Mouse (Mus musculus) neural tube, embryonic 15.5 days (tissue): ENCODE measurements around the gene Col26a1. TPM values are rescaled to one million over a fixed set of nuclear protein-coding genes. Genes with fewer than 3 reads are reported as not detected.
A peak's percentile ranks its signal among the peaks of the same experiment; 100 is the strongest.

Experiments
- ATAC-seq: fragments of 200-750 bp; cut with Nextera tagmentation; 2 replicates; pipeline ENCODE4 v1.8.0; 2017; ENCODE audit warnings: mild to moderate bottlenecking, moderate TSS enrichment, moderate library complexity; ENCODE audit not compliant: low FRiP score
- H3K27ac ChIP-seq: fragments of 300-500 bp; sonication (generic); replicated peaks from 2 replicates; pipeline ENCODE4 v1.5.1; 2015; ENCODE audit warnings: mild to moderate bottlenecking, inconsistent platforms
- H3K27me3 ChIP-seq: fragments of 300-500 bp; sonication (generic); replicated peaks from 2 replicates; pipeline ENCODE4 v1.6.1; 2015; ENCODE audit warnings: inconsistent platforms
- H3K36me3 ChIP-seq: fragments of 300-500 bp; sonication (generic); 2 replicates; pipeline ENCODE4 v1.6.1; 2015; ENCODE audit warnings: inconsistent platforms
- H3K4me1 ChIP-seq: fragments of 300-500 bp; sonication (generic); 2 replicates; pipeline ENCODE4 v1.6.1; 2015; ENCODE audit warnings: inconsistent platforms
- H3K4me2 ChIP-seq: fragments of 300-500 bp; sonication (generic); 2 replicates; pipeline ENCODE4 v1.6.1; 2015; ENCODE audit warnings: inconsistent platforms, mild to moderate bottlenecking, moderate library complexity
- H3K4me3 ChIP-seq: fragments of 300-500 bp; sonication (generic); replicated peaks from 2 replicates; pipeline ENCODE4 v1.5.1; 2015; ENCODE audit warnings: mild to moderate bottlenecking, inconsistent platforms
- H3K9ac ChIP-seq: fragments of 300-500 bp; sonication (generic); replicated peaks from 2 replicates; pipeline ENCODE4 v1.6.1; 2015; ENCODE audit warnings: mild to moderate bottlenecking, inconsistent platforms
- H3K9me3 ChIP-seq: fragments of 300-500 bp; sonication (generic); replicated peaks from 2 replicates; pipeline ENCODE4 v1.6.1; 2016; ENCODE audit warnings: inconsistent platforms
- WGBS: fragments of 180-500 bp; shearing (Covaris S2); methylation state at CpG from one replicate; pipeline ENCODE4 v1.1.7; 2015; ENCODE audit warnings: mixed read lengths; 5-methylcytosine and 5-hydroxymethylcytosine counted together
- polyA plus RNA-seq: library from polyadenylated mRNA; unstranded; fragments of >200 nt; fragmentation: Nextera tagmentation; extraction: Ambion mirVana; gene quantifications from 2 replicates; pipeline ENCODE4 v1.2.1, GENCODE M21; 2015

Col26a1 gene
- polyA plus RNA-seq = 35.4 and 45.5 TPM in 2 replicates

DNA sequence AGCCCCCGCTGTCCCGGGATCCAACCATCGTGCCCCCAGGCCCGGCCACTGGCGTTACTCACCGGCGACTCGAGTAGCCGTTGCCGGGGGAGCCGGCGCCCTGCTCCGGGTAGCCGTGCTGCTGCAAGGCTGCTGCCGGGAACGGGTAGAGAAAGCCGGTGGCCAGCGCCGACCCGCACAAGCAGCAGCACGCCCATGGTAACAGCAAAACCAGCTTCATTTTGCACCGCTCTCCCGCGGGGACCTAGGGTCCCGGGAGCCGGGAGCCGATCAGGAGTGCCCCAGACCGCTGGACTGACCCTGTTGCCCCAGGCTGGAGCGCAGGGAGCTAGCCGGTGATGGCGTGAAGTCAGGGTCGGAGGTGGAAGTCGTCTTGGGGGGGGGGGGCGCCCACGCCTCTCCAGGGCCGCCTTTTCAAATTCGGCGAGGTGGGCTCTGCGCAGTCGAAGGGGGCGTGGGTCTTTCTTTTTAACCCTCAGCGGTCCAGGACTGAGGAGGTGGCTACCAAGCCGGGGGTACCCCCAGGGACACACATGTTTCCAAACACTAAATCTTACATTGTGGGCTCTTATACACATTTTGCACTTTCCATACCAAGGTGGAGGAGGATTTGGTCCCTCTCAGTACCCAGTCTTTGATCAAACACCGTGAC, at the start of gene Col26a1:
TSS of gene Col26a1 (minus strand) at position 422 of the 652 bp plus-strand sequence.
- under 1% methylated on average over 44 of the region's 44 CpGs for WGBS
- peak within 1 kb of the TSS; percentile 60 for H3K4me3 ChIP-seq
- peaks cover 22% of the 10 kb centered on the region for H3K4me1 ChIP-seq
- H3K9ac ChIP-seq = peak within 1 kb of the TSS; percentile 66
- no peaks in the 10 kb centered on the region for H3K9me3 ChIP-seq
- peak within 1 kb of the TSS; percentile 87 for H3K4me2 ChIP-seq
- 0 out of 2 replicates have a peak, but pooled peaks have one; percentile 51 for ATAC-seq
- peaks cover 26% of the 10 kb centered on the region for H3K27me3 ChIP-seq
- H3K27ac ChIP-seq = 0 out of 2 replicates have a peak within 1 kb of the TSS, but pooled peaks have one; percentile 33
- no peaks in the 10 kb centered on the region for H3K36me3 ChIP-seq

DNA sequence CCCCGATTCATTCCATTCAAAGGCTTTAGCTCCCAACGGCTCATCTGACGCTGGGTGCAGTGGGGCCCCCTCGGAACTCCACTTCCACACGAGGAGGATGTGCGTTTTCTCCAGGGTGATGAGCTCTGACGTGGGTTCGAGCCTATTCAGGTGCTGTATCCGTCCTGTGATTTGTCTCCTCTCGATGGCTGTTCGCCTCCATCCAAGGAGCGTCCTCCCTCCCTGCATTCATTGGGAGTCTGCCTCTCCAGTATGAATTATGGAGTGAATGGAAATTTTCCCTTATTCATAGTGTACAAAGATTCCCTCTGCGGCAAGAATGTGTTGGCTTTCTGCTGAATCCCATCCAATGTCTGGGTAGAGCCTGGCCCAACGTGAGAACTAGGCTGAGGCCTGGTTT, 48.9 kb upstream of the Col26a1 start:
- ATAC-seq = no peak
- no peaks in the 10 kb centered on the region for H3K9me3 ChIP-seq
- H3K27ac ChIP-seq = no peak overlapping the region
- H3K9ac ChIP-seq = no peak overlapping the region
- peaks cover 4% of the 10 kb centered on the region; the same call in 1 of the 2 replicates for H3K4me1 ChIP-seq
- H3K27me3 ChIP-seq = no peaks in the 10 kb centered on the region
- H3K4me2 ChIP-seq = no peak overlapping the region
- 64% methylated on average over 14 of the region's 14 CpGs for WGBS
- no peak overlapping the region for H3K4me3 ChIP-seq
- peaks cover 2% of the 10 kb centered on the region for H3K36me3 ChIP-seq

DNA sequence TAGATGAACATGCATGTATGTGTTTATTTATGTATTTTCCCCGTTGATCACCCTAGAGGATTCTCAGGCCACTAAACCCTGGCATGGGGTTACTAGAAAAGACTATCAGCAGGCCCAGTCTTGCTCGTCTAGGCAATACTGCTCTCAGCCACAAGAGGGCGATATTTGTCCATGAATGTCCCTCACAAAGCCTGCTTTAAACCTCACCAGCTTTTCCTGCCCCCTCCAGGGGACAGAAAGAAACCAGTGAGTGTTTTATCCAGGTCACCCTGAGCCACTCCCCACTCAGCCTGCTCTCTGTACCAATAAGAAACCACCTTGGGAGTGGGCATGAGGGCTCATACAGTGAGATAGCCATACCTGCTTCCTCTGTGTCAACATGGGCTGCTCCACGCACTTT, 46.1 kb upstream of the Col26a1 start:
- H3K36me3 ChIP-seq = peaks cover 9% of the 10 kb centered on the region
- H3K4me2 ChIP-seq = no peak overlapping the region
- no peak overlapping the region for H3K4me3 ChIP-seq
- peak; percentile 61 for ATAC-seq
- peaks cover 4% of the 10 kb centered on the region; the same call in 1 of the 2 replicates for H3K4me1 ChIP-seq
- no peaks in the 10 kb centered on the region for H3K9me3 ChIP-seq
- H3K9ac ChIP-seq = 0 out of 2 replicates have a peak overlapping the region, but pooled peaks have one; percentile 32
- H3K27ac ChIP-seq = no peak overlapping the region
- no peaks in the 10 kb centered on the region for H3K27me3 ChIP-seq
- 23% methylated on average over 4 of the region's 4 CpGs for WGBS

DNA sequence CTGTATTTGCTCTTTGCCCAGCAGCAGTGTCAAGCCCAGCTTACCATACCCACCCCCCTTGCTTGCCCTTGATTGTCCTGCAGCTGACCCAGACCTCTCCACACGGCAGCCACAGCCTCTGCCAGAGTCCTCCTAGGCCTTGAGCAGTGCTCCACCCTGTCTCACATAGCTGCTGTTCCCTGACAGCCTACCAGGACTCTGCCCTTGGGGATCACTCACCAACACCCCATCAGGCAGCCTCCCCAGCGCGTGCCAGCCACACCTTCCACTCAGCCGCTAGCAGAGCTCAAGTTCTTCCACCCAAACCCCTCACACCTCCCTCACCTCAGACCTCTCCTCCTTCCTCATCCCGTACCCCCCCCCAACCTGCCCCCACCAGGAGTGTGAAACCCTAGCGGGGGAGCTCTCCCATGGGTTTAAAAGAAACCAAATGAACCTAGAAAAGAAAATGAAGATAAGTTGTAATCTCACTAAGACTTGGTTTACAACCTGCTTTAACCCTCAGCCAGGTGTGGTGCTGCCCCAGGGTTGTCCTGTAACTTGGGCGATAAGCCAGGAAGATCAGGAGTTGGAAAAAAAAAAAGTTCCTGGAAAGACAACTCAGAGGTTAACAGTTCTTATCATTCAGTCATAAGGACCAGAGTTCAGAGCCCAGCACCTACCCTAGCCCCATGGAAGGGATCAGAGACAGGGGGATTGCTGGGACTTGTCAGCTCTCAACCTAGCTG, 40.9 kb upstream of the Col26a1 start:
- Histone ChIP-seq H3K9me3 (no peaks in the 10 kb centered on the region), H3K27ac (no peak overlapping the region), H3K4me2 (no peak overlapping the region), H3K36me3 (peaks cover 9% of the 10 kb centered on the region), H3K4me3 (no peak overlapping the region), H3K27me3 (no peaks in the 10 kb centered on the region), H3K9ac (no peak overlapping the region), H3K4me1 (peaks cover 6% of the 10 kb centered on the region)
- WGBS = 76% methylated on average over 7 of the region's 7 CpGs
- ATAC-seq = no peak

DNA sequence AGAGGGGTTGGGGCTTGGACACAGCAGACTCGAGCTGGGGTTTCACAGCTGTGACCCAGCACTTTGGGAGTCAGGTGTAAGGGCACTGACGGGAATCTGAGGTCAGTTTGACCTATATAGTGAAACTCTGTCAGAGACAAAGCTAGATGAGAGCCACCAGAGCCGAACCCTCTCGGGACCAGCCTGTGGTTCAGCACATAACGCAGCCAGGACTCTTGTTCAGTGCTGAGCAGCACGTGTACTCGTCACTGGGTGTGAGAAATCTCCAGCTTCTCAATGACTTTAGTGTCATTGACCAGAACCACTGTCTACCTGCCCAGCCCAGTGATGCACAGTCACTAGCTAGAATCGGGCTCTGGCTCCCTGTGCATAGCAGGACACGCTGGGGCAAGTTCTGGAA, 39.8 kb upstream of the Col26a1 start:
- H3K27me3 ChIP-seq = no peaks in the 10 kb centered on the region
- ATAC-seq = no peak
- H3K27ac ChIP-seq = no peak overlapping the region
- 83% methylated on average over 9 of the region's 9 CpGs for WGBS
- peaks cover 9% of the 10 kb centered on the region for H3K36me3 ChIP-seq
- peaks cover 6% of the 10 kb centered on the region for H3K4me1 ChIP-seq
- H3K9ac ChIP-seq = no peak overlapping the region
- no peaks in the 10 kb centered on the region for H3K9me3 ChIP-seq
- H3K4me2 ChIP-seq = no peak overlapping the region
- no peak overlapping the region for H3K4me3 ChIP-seq

DNA sequence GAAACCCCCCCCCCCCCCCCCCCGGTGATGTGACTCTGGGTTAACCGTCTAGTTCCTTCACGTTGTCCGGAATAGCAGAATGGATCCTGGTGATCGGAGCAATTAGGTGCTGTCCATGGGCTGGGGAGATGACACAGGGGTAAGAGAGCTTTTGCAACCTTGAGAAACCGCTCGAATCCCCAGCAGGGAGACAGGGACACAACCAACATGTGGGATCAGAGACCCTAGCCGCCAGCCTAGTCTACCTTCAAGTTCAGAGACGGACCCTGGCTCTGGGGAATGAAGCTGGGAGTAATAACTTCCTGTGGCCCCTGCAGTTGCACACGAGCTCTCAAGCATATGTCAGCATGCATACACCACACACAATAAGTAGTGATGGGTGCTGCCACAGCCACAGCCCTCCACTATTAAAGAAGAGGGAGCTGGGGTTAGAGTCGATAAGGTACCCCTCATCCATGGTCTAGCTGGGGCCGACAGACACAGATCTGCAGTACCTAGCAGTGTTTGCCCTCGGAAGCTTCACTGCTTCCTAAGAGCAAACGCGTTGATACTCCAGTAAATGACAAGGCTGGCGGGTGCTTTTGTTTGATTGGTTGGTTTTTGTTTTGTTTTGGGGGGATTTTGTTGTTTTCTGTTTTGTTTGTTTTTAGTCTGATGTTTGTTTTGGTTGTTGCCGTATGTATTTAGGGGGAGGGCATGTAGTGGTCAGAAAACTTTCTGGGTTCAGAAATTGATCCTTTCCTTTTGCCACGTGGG, 36.7 kb upstream of the Col26a1 start:
- H3K36me3 ChIP-seq = no peaks in the 10 kb centered on the region
- ATAC-seq = peak; percentile 18
- 21% methylated on average over 18 of the region's 18 CpGs for WGBS
- H3K27ac ChIP-seq = peak overlapping the region; percentile 80; the same call in 1 of the 2 replicates
- H3K4me2 ChIP-seq = peak overlapping the region; percentile 82
- H3K4me1 ChIP-seq = peaks cover 6% of the 10 kb centered on the region
- no peaks in the 10 kb centered on the region for H3K9me3 ChIP-seq
- no peaks in the 10 kb centered on the region for H3K27me3 ChIP-seq
- peak overlapping the region; percentile 74 for H3K9ac ChIP-seq
- peak overlapping the region; percentile 72 for H3K4me3 ChIP-seq

DNA sequence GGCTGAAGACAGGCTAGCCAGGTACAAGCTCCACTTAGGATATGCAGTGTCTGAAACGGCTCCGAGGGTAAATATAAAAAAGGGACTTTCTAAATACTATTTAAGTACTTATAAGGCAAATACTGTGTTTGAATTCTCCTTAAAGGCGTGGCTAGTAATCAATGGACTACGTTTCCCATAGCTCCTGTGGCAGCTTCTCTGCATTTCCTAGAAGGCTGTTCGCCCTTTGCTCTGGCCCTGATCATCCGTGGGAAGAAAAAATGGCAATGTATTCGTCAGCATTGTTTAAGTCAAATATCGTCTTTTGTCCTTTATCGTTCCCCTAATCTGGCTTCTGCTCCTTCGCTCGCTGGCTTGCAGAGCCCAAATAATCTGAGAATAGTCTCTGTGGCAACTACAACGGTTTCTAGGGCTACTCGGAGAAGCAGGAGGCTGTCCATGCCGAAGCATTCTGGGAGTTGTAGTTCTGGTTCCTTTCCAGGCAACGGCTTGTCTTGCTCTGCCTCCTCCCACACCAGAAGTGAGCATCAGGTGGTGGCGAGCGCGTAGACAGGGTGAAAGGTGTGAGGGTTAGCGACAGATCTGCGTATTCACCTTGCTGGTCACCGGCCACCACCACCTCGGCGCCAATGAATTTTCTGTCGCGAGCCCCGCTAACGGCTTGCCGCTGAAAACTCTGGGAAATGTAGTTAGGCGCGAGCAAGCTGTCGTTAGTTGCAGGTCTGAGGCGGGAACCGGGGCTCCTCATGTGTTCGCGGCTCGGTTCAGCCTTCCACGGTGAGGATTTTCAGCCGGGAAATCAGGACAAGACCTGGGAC, 35.9 kb upstream of the Col26a1 start:
- peak overlapping the region; percentile 72 for H3K4me3 ChIP-seq
- H3K36me3 ChIP-seq = peaks cover 7% of the 10 kb centered on the region; the same call in 1 of the 2 replicates
- peaks cover 6% of the 10 kb centered on the region for H3K4me1 ChIP-seq
- peak overlapping the region; percentile 74 for H3K9ac ChIP-seq
- no peaks in the 10 kb centered on the region for H3K9me3 ChIP-seq
- H3K27ac ChIP-seq = peak overlapping the region; percentile 80
- ATAC-seq = peak; percentile 91
- H3K27me3 ChIP-seq = no peaks in the 10 kb centered on the region
- WGBS = 3% methylated on average over 38 of the region's 38 CpGs
- H3K4me2 ChIP-seq = peak overlapping the region; percentile 82

DNA sequence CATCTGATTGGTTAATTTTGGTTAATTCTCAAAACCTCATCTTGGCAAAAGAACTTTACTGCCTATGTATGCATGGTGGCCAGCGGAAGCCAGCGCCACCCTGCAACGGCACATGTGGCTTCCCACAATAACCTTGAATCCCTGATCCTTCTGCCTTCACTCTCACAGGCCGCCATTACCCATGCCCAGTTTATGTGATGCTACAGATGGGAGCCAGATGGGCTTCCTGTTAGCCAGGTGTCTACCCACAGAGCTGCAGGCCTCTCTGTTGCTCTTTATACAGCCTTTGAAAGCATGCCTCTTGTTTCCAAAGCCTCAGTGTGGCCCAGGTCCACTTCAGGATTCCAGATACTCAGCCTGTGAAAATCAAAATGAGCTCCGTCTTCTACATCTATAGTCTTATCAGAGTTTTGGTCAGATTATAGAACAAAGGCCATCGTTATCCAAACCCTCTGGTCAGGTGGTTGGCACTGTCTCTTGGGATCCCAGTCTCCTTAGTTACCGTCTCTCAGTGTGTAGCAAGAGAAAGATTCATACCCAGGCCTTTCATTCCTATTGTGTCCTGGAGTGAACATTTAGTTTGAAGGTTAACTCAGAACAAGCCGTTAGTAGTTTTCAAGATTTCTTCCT, 34.7 kb upstream of the Col26a1 start:
- H3K9me3 ChIP-seq = no peaks in the 10 kb centered on the region
- no peak overlapping the region for H3K27ac ChIP-seq
- H3K4me3 ChIP-seq = no peak overlapping the region
- WGBS = 95% methylated on average over 8 of the region's 8 CpGs
- H3K36me3 ChIP-seq = peaks cover 18% of the 10 kb centered on the region
- peaks cover 6% of the 10 kb centered on the region for H3K4me1 ChIP-seq
- no peaks in the 10 kb centered on the region for H3K27me3 ChIP-seq
- no peak for ATAC-seq
- no peak overlapping the region for H3K9ac ChIP-seq
- no peak overlapping the region for H3K4me2 ChIP-seq

DNA sequence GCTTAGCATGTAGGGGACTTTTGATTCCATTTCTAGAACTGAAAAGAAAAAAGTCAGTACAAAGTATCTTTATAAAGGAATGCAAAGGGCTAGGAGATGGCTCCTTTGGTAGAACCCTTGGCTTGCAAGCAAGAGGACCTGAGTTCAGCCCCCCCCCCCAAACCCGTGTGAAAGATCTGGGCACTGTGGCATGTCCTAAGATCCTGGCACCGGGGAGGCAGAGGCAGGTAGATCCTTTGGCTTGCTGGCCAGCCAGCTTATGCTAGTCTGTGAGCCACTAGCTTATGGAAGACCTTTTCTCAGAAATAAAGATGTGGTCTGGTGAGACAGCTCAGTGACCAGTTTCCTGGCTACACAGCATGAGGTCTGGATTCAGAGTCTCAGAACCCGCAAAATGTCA, 31.2 kb upstream of the Col26a1 start:
- WGBS = 88% methylated on average over 3 of the region's 3 CpGs
- ATAC-seq = no peak

DNA sequence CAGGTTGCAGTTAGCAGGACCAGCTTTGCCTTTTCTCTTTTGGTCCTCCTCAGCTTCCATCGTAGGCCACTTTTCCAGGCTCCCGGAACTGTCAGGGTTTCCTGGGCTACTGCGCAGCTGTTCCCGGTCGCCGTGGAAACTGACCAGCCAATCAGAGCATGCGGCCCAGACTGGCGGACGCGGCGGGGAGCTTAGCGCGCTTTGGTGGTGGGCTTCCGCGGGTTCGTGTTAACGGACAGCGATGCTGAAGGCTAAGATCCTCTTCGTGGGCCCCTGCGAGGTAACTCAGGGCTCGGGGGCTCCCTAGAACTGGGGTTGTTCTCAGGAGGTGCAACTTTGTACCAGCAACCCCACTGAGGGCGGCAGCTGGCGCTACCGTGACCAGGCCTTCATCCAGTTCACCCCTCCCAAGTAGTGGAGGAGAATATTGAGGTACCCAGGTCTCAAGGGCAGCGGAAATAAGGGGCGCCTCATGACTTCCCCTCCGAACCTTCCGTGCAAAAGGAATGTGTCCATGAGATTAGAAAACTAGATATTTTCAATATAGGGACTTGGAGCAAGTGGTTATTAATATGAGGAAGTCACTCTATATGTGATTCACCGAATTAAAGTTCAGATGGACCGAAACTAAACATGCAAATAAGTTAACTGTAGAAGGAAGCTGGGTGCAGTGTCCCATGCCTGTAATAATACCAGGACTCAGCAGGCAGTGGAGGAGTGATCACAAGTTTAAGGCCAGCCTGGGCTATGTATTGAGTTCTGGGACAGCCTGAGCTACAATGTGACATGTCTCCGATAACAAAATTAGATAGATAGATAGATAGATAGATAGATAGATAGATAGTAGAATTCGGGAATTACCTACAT, 25.2 kb upstream of the Col26a1 start, which contains the start of gene Ift22:
TSS of gene Ift22 (plus strand) at position 160 of the 867 bp plus-strand sequence.
- 9% methylated on average over 32 of the region's 32 CpGs for WGBS

More for the DNA sequence above, 31.2 kb upstream of the Col26a1 start:
- Histone ChIP-seq H3K9ac (no peak overlapping the region), H3K27ac (no peak overlapping the region), H3K4me3 (no peak overlapping the region), H3K4me2 (no peak overlapping the region), H3K36me3 (peaks cover 40% of the 10 kb centered on the region), H3K9me3 (no peaks in the 10 kb centered on the region), H3K4me1 (peaks cover 7% of the 10 kb centered on the region), H3K27me3 (no peaks in the 10 kb centered on the region)

More for the DNA sequence above, 25.2 kb upstream of the Col26a1 start, which contains the start of gene Ift22:
- H3K36me3 ChIP-seq = peaks cover 27% of the 10 kb centered on the region
- H3K4me3 ChIP-seq = peak within 1 kb of the TSS; percentile 64
- H3K27ac ChIP-seq = 0 out of 2 replicates have a peak within 1 kb of the TSS, but pooled peaks have one; percentile 51
- H3K4me2 ChIP-seq = peak within 1 kb of the TSS; percentile 59
- peaks cover 20% of the 10 kb centered on the region for H3K4me1 ChIP-seq
- H3K9me3 ChIP-seq = no peaks in the 10 kb centered on the region
- ATAC-seq = peak; percentile 93
- peak within 1 kb of the TSS; percentile 65 for H3K9ac ChIP-seq
- H3K27me3 ChIP-seq = no peaks in the 10 kb centered on the region
